Mouse (Mus musculus) midbrain, embryonic 13.5 days (tissue): ENCODE results near the gene Vmn1r4. TPM values are rescaled to one million over a fixed set of nuclear protein-coding genes. Genes with fewer than 3 reads are reported as not detected.

Experiments
- ATAC-seq: fragments of 200-750 bp; cut with Nextera tagmentation; 2 replicates; pipeline ENCODE4 v1.8.0; 2017; ENCODE audit warnings: mild to moderate bottlenecking, moderate TSS enrichment, moderate library complexity
- H3K27ac ChIP-seq: fragments of 300-500 bp; sonication (generic); 2 replicates; pipeline ENCODE4 v1.5.1; 2015; ENCODE audit warnings: inconsistent platforms, mild to moderate bottlenecking, moderate library complexity
- H3K27me3 ChIP-seq: fragments of 300-500 bp; sonication (generic); 2 replicates; pipeline ENCODE4 v1.6.1; 2015; ENCODE audit warnings: mild to moderate bottlenecking, inconsistent platforms
- H3K36me3 ChIP-seq: fragments of 300-500 bp; sonication (generic); 2 replicates; pipeline ENCODE4 v1.6.1; 2015; ENCODE audit warnings: mild to moderate bottlenecking, inconsistent platforms
- H3K4me1 ChIP-seq: fragments of 300-500 bp; sonication (generic); replicated peaks from 2 replicates; pipeline ENCODE4 v1.6.1; 2015; ENCODE audit warnings: inconsistent platforms
- H3K4me2 ChIP-seq: fragments of 300-500 bp; sonication (generic); replicated peaks from 2 replicates; pipeline ENCODE4 v1.6.1; 2015; ENCODE audit warnings: moderate library complexity, mild to moderate bottlenecking, inconsistent platforms
- H3K4me3 ChIP-seq: fragments of 300-500 bp; sonication (generic); replicated peaks from 2 replicates; pipeline ENCODE4 v1.5.1; 2015; ENCODE audit warnings: mild to moderate bottlenecking, inconsistent platforms
- H3K9ac ChIP-seq: fragments of 300-500 bp; sonication (generic); replicated peaks from 2 replicates; pipeline ENCODE4 v1.6.1; 2015; ENCODE audit warnings: mild to moderate bottlenecking, inconsistent platforms
- H3K9me3 ChIP-seq: fragments of 300-500 bp; sonication (generic); 2 replicates; pipeline ENCODE4 v1.6.1; 2016; ENCODE audit warnings: mild to moderate bottlenecking, inconsistent platforms
- WGBS: fragments of 180-500 bp; shearing (Covaris S2); methylation state at CpG from one replicate; pipeline ENCODE4 v1.1.7; 2015; 5-methylcytosine and 5-hydroxymethylcytosine counted together
- polyA plus RNA-seq: library from polyadenylated mRNA; unstranded; fragments of >200 nt; fragmentation: Nextera tagmentation; extraction: Ambion mirVana; gene quantifications from 2 replicates; pipeline ENCODE4 v1.2.1, GENCODE M21; 2015

Vmn1r4 gene
- polyA plus RNA-seq, result 0.62 and 0.72 TPM in 2 replicates

- Histone ChIP-seq H3K4me2 (peak within 1 kb of the TSS; percentile 61), H3K4me1 (peaks cover 19% of the 10 kb centered on the region), H3K36me3 (no peaks in the 10 kb centered on the region), H3K9me3 (no peaks in the 10 kb centered on the region), H3K4me3 (peak within 1 kb of the TSS; percentile 71), H3K27ac (peak within 1 kb of the TSS; percentile 89), H3K9ac (peak within 1 kb of the TSS; percentile 84), H3K27me3 (no peaks in the 10 kb centered on the region)
- WGBS, result 4% methylated on average over 62 of the region's 64 CpGs
- ATAC-seq, result peak; percentile 97
Observed at GRCm38 (mm10) chr6:56923726-56924707, at the start of gene Vmn1r4, which contains the start of gene Nt5c3. Gene Vmn1r4 (plus strand): TSS chr6:56924015. Gene Nt5c3 (minus strand): TSS chr6:56923932.

GRCm38 (mm10) chr6:56876870-56877269, 46.9 kb upstream of the Vmn1r4 start:
- Histone ChIP-seq H3K36me3 (peaks cover 19% of the 10 kb centered on the region), H3K27me3 (no peaks in the 10 kb centered on the region), H3K9me3 (no peaks in the 10 kb centered on the region), H3K4me1 (no peaks in the 10 kb centered on the region), H3K4me2 (no peak overlapping the region), H3K4me3 (no peak overlapping the region), H3K27ac (no peak overlapping the region), H3K9ac (no peak overlapping the region)
- WGBS, result 94% methylated on average over 4 of the region's 4 CpGs
- no peak for ATAC-seq

- no peak overlapping the region for H3K4me3 ChIP-seq
- 94% methylated on average over 8 of the region's 8 CpGs for WGBS
- H3K4me1 ChIP-seq, result no peaks in the 10 kb centered on the region
- no peak overlapping the region for H3K4me2 ChIP-seq
- no peak overlapping the region for H3K9ac ChIP-seq
- H3K27ac ChIP-seq, result no peak overlapping the region
- no peaks in the 10 kb centered on the region for H3K9me3 ChIP-seq
- H3K36me3 ChIP-seq, result peaks cover 29% of the 10 kb centered on the region
- ATAC-seq, result no peak
- no peaks in the 10 kb centered on the region for H3K27me3 ChIP-seq
Observed at GRCm38 (mm10) chr6:56877985-56878384, 45.8 kb upstream of the Vmn1r4 start.

- H3K9me3 ChIP-seq, result no peaks in the 10 kb centered on the region
- no peak overlapping the region for H3K9ac ChIP-seq
- no peak overlapping the region for H3K27ac ChIP-seq
- H3K4me2 ChIP-seq, result no peak overlapping the region
- no peak overlapping the region for H3K4me3 ChIP-seq
- 83% methylated on average over 1 of the region's 1 CpGs for WGBS
- H3K27me3 ChIP-seq, result no peaks in the 10 kb centered on the region
- H3K36me3 ChIP-seq, result peaks cover 35% of the 10 kb centered on the region
- H3K4me1 ChIP-seq, result no peaks in the 10 kb centered on the region
- 0 out of 2 replicates have a peak, but pooled peaks have one; percentile 14 for ATAC-seq
Observed at GRCm38 (mm10) chr6:56879352-56879955, 44.4 kb upstream of the Vmn1r4 start.

GRCm38 (mm10) chr6:56888561-56888960, 35.3 kb upstream of the Vmn1r4 start:
- H3K4me1 ChIP-seq, result no peaks in the 10 kb centered on the region
- no peaks in the 10 kb centered on the region for H3K27me3 ChIP-seq
- ATAC-seq, result no peak
- no peak overlapping the region for H3K4me3 ChIP-seq
- peaks cover 51% of the 10 kb centered on the region for H3K36me3 ChIP-seq
- H3K9ac ChIP-seq, result no peak overlapping the region
- H3K27ac ChIP-seq, result no peak overlapping the region
- 91% methylated on average over 6 of the region's 6 CpGs for WGBS
- H3K4me2 ChIP-seq, result no peak overlapping the region
- H3K9me3 ChIP-seq, result no peaks in the 10 kb centered on the region

- no peak for ATAC-seq
- no peak overlapping the region for H3K4me2 ChIP-seq
- H3K27me3 ChIP-seq, result no peaks in the 10 kb centered on the region
- no peaks in the 10 kb centered on the region for H3K4me1 ChIP-seq
- H3K36me3 ChIP-seq, result peaks cover 48% of the 10 kb centered on the region
- H3K4me3 ChIP-seq, result no peak overlapping the region
- H3K9me3 ChIP-seq, result no peaks in the 10 kb centered on the region
- no peak overlapping the region for H3K9ac ChIP-seq
- WGBS, result 85% methylated on average over 2 of the region's 2 CpGs
- H3K27ac ChIP-seq, result no peak overlapping the region
Observed at GRCm38 (mm10) chr6:56890762-56891161, 33.1 kb upstream of the Vmn1r4 start.

- Histone ChIP-seq H3K4me2 (no peak overlapping the region), H3K36me3 (no peaks in the 10 kb centered on the region), H3K4me3 (no peak overlapping the region), H3K9me3 (no peaks in the 10 kb centered on the region), H3K27me3 (no peaks in the 10 kb centered on the region), H3K4me1 (peaks cover 21% of the 10 kb centered on the region), H3K27ac (no peak overlapping the region), H3K9ac (no peak overlapping the region)
- WGBS, result 89% methylated on average over 3 of the region's 3 CpGs
- ATAC-seq, result no peak
Observed at GRCm38 (mm10) chr6:56899601-56900000, 24.2 kb upstream of the Vmn1r4 start.

- peaks cover 23% of the 10 kb centered on the region for H3K4me1 ChIP-seq
- no peaks in the 10 kb centered on the region for H3K36me3 ChIP-seq
- H3K27ac ChIP-seq, result no peak overlapping the region
- H3K9me3 ChIP-seq, result no peaks in the 10 kb centered on the region
- no peak overlapping the region for H3K9ac ChIP-seq
- H3K27me3 ChIP-seq, result no peaks in the 10 kb centered on the region
- no peak overlapping the region for H3K4me2 ChIP-seq
- ATAC-seq, result no peak
- H3K4me3 ChIP-seq, result no peak overlapping the region
- WGBS, result 74% methylated on average over 3 of the region's 3 CpGs
Observed at GRCm38 (mm10) chr6:56901336-56901735, 22.5 kb upstream of the Vmn1r4 start.

- Histone ChIP-seq H3K27me3 (no peaks in the 10 kb centered on the region), H3K27ac (no peak overlapping the region), H3K4me3 (no peak overlapping the region), H3K4me2 (no peak overlapping the region), H3K4me1 (peaks cover 25% of the 10 kb centered on the region), H3K9me3 (no peaks in the 10 kb centered on the region), H3K36me3 (no peaks in the 10 kb centered on the region), H3K9ac (no peak overlapping the region)
- WGBS, result 34% methylated on average over 12 of the region's 12 CpGs
- ATAC-seq, result 0 out of 2 replicates have a peak, but pooled peaks have one; percentile 43
Observed at GRCm38 (mm10) chr6:56901824-56902386, 21.9 kb upstream of the Vmn1r4 start.

- H3K27me3 ChIP-seq, result no peaks in the 10 kb centered on the region
- H3K4me1 ChIP-seq, result peaks cover 30% of the 10 kb centered on the region
- WGBS, result 81% methylated on average over 7 of the region's 7 CpGs
- no peak overlapping the region for H3K27ac ChIP-seq
- H3K9ac ChIP-seq, result no peak overlapping the region
- no peaks in the 10 kb centered on the region for H3K9me3 ChIP-seq
- no peak overlapping the region for H3K4me2 ChIP-seq
- no peaks in the 10 kb centered on the region for H3K36me3 ChIP-seq
- no peak overlapping the region for H3K4me3 ChIP-seq
- ATAC-seq, result 0 out of 2 replicates have a peak, but pooled peaks have one; percentile 49
Observed at GRCm38 (mm10) chr6:56902606-56903520, 21.0 kb upstream of the Vmn1r4 start.

GRCm38 (mm10) chr6:56903831-56904230, 20.0 kb upstream of the Vmn1r4 start:
- peaks cover 30% of the 10 kb centered on the region for H3K4me1 ChIP-seq
- ATAC-seq, result 0 out of 2 replicates have a peak, but pooled peaks have one; percentile 41
- 58% methylated on average over 6 of the region's 6 CpGs for WGBS

More at GRCm38 (mm10) chr6:56903831-56904230, 20.0 kb upstream of the Vmn1r4 start:
- no peak overlapping the region for H3K4me2 ChIP-seq
- H3K4me3 ChIP-seq, result no peak overlapping the region
- H3K27me3 ChIP-seq, result no peaks in the 10 kb centered on the region
- H3K9me3 ChIP-seq, result no peaks in the 10 kb centered on the region
- no peaks in the 10 kb centered on the region for H3K36me3 ChIP-seq
- H3K27ac ChIP-seq, result no peak overlapping the region; the same call in 1 of the 2 replicates
- H3K9ac ChIP-seq, result no peak overlapping the region
